Mouse (Mus musculus) ES-E14 (cell line): ENCODE measurements around the gene Hvcn1.

ENCODE experiments used
- CHD2 ChIP-seq: IDR thresholded peaks from 2 replicates; pipeline ENCODE4 v1.6.1; 2014; ENCODE audit warnings: mild to moderate bottlenecking, low read depth, low read length, inconsistent platforms
- MAFK ChIP-seq: IDR thresholded peaks from 2 replicates; pipeline ENCODE4 v1.6.1; 2014; ENCODE audit warnings: mild to moderate bottlenecking, low read depth, low read length, inconsistent platforms; ENCODE audit not compliant: insufficient read depth
- ZC3H11A ChIP-seq: IDR thresholded peaks from 2 replicates; pipeline ENCODE4 v1.6.1; 2012; ENCODE audit warnings: low read depth, mild to moderate bottlenecking, inconsistent platforms, low read length, borderline replicate concordance
- ZNF384 ChIP-seq: IDR thresholded peaks from 2 replicates; pipeline ENCODE4 v1.6.1; 2012; ENCODE audit warnings: low read depth, low read length, inconsistent platforms

DNA sequence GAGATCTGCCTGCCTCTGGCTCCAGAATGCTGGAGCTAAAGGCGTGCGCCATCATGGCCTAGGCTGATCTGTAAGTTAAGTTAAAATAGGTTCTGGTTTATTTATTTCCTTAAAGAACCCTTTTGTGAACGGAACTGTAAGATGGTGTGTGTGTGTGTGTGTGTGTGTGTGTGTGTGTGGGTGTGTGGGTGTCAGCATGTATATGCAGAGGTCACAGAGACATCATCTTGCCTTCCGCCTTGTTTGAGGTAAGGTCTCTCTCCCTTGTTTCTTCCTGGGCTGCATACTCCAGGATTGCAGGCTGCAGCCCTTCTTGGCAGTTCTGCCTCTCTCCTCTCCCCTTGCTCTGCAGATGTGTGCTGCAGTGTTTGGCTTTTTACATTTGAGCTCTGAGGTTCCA lies 24.2 kb downstream of the Hvcn1 start:
- no peak for TF ChIP-seq CHD2
- no peak for TF ChIP-seq ZC3H11A
- TF ChIP-seq MAFK = no peak
- TF ChIP-seq ZNF384 = no peak
